Mouse (Mus musculus) right cerebral cortex, postnatal 10 days (tissue): ENCODE measurements around the gene Suclg1.
A peak's percentile ranks its signal among the peaks of the same experiment; 100 is the strongest.

Source experiments
- DNase-seq, 2 experiments: peaks; one replicate each; pipeline ENCODE4 v3.0.0; 2021; ENCODE audit warnings: low spot score in 2 of 2

The Suclg1 gene

GRCm38 (mm10) chr6:73249851-73250250 is 1.7 kb downstream of the Suclg1 start:
- DNase-seq, result no peak

GRCm38 (mm10) chr6:73251336-73251735 is 3.2 kb downstream of the Suclg1 start:
- no peak for DNase-seq

GRCm38 (mm10) chr6:73252396-73252795 is 4.2 kb downstream of the Suclg1 start:
- DNase-seq, result no peak

GRCm38 (mm10) chr6:73253006-73253405 is 4.8 kb downstream of the Suclg1 start:
- no peak for DNase-seq

GRCm38 (mm10) chr6:73253584-73253983 is 5.4 kb downstream of the Suclg1 start:
- DNase-seq, result peak in 1 of 2 experiments; percentile 17

- peak in 1 of 2 experiments; percentile 15 for DNase-seq
These were observed 6.4 kb downstream of the Suclg1 start for GRCm38 (mm10) chr6:73254307-73255228.

- peak in 1 of 2 experiments; percentile 13 for DNase-seq
These were observed 8.9 kb downstream of the Suclg1 start for GRCm38 (mm10) chr6:73257068-73257467.

GRCm38 (mm10) chr6:73260110-73260509 is 11.9 kb downstream of the Suclg1 start:
- DNase-seq, result peak; percentile 52 to 56

GRCm38 (mm10) chr6:73264801-73265200 is 16.6 kb downstream of the Suclg1 start:
- DNase-seq, result peak in 1 of 2 experiments; percentile 16

GRCm38 (mm10) chr6:73267738-73268311 is 19.6 kb downstream of the Suclg1 start:
- DNase-seq, result no peak

GRCm38 (mm10) chr6:73269374-73269773 is 21.2 kb downstream of the Suclg1 start:
- DNase-seq, result peak in 1 of 2 experiments; percentile 13

- no peak for DNase-seq
These were observed 23.4 kb downstream of the Suclg1 start for GRCm38 (mm10) chr6:73271546-73272091.

GRCm38 (mm10) chr6:73275002-73275401 is 26.8 kb downstream of the Suclg1 start:
- DNase-seq, result no peak

- no peak for DNase-seq
These were observed 31.5 kb downstream of the Suclg1 start for GRCm38 (mm10) chr6:73279681-73280080.

GRCm38 (mm10) chr6:73280546-73281115 is 32.4 kb downstream of the Suclg1 start:
- no peak for DNase-seq

- DNase-seq, result no peak
These were observed 38.1 kb downstream of the Suclg1 start for GRCm38 (mm10) chr6:73286326-73286725.

- DNase-seq, result peak in 1 of 2 experiments; percentile 38
These were observed 58.7 kb downstream of the Suclg1 start for GRCm38 (mm10) chr6:73306837-73307236.

GRCm38 (mm10) chr6:73308685-73309520 is 60.7 kb downstream of the Suclg1 start:
- DNase-seq, result no peak

GRCm38 (mm10) chr6:73311335-73311734 is 63.2 kb downstream of the Suclg1 start:
- no peak for DNase-seq

GRCm38 (mm10) chr6:73311786-73312185 is 63.6 kb downstream of the Suclg1 start:
- no peak for DNase-seq

GRCm38 (mm10) chr6:73314923-73315603 is 66.9 kb downstream of the Suclg1 start:
- peak; percentile 82 to 83 for DNase-seq
